Mouse (Mus musculus): ENCODE data around the gene Ntm. TPM values are rescaled to one million over a fixed set of nuclear protein-coding genes. Genes with fewer than 3 reads are reported as not detected.

Ntm gene
- total RNA-seq, 4 experiments from 2014 or later = 239 to 270 (median 257) TPM

DNA sequence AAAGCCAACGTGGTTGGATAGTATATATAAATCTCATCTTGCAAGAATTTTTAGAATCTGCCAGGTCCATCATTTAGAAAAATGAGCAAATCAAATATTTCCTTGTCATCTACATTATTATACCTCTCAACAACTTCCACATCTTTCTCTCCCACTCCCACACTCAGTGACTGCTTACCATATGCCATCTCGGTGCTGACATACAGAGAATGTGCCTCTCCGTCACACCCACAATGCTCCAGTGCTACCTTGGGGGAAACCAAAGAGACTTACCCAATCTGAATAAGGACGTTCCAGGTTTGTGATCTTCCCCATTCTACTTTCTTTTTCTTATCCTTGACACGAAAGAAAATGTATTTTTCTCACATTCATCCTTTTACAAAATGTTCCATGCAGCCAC lies 75.0 kb downstream of the Ntm start:
- DNase-seq (ENCODE audit: low spot score in 2 of 2) = no peak

DNA sequence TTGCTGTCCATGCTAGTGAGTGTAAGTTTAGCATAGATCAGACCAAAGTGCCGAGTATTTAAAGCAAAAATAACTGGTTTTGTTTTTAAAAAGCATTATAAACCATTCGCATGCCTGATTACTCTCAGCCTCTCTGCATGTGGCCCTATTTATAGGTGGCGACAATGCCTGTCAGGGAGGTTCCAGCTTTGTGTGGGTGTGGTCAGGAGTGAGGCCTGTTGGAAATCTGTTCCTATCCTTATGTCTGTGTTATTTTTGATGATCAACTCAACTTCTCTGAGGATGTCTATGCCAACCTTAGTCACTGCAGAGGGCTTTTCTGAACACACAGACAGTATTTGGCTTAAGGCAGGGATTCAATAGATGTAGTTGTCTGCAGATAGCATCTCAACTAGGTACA lies 78.9 kb downstream of the Ntm start:
- DNase-seq (ENCODE audit: low spot score in 2 of 2) = peak in 1 of 2 experiments; percentile 50

DNA sequence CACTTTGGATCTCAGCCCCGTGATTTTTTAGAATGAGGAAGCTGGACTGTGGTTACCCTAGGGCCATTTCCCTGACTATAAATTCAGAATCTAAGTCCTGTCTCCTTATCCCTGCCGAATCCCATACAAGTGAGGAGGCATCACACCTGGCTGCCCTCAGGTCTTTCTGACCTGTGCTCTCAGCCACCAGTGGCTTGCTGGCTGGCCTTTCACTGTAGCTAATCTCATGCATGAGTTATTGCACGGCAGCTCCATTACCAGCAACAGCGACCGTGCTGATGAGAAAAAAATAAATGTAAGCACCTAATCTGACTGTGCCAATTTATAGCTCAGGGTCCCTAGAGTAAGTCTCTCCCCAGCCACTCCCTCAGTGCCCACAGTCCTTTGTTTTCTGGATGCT lies 81.3 kb downstream of the Ntm start:
- DNase-seq (ENCODE audit: low spot score in 2 of 2) = no peak

DNA sequence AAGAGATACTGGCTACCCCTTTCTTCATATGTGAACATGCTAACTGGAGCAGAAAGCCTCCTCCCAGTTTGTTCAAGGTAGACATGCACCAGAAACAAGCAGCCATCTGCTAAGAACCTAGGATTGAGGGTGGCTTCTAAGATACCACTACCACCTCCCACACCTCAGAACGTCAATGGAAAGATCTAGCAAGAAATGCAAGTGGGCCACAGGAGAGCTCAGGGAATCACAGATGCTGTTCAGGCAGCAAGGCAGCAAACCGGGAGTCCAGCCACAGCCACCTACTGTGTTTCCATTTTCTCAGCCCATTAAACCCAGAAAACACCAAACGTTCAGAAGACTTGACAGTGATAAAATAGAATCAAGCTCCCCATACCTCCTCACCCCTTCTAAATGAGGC lies 85.4 kb downstream of the Ntm start:
- DNase-seq (ENCODE audit: low spot score in 2 of 2) = peak in 1 of 2 experiments; percentile 67

DNA sequence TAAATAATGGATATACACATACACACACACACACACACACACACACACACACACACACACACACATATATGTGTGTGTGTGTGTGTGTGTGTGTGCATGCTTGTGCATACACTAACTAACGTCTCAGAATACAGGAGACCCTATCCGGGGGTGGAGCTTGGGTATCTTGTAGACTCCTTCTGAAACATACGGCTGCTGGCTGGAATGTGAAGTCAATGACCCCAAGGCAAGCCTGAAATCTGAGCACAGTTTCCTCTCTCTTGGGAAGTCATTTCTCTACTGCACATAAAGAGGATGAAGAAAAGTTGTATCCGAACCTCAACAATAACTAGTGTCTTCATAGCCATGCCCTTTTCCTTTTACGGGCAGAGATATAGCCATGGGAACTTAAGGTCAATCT lies 95.2 kb downstream of the Ntm start:
- no peak for DNase-seq (ENCODE audit: low spot score in 2 of 2)

DNA sequence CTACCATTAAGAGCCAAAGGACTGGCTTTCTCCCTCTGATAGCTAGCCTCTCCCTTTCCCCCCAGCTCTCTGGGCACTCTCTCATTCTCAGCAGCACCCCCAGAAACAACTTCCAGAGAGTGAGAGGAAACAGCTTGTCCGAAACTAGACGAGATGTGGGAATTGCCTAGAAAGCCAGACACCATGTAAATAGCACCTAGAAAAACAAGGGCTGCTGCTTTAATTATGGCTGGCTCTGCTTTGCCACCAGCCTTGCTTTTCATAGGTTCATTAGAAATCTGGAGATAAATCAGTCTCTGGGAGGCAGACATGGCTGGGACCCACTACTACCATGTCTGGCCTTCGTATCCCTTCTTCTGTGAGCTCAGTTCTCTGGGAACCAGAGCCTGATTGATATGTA lies 96.1 kb downstream of the Ntm start:
- no peak for DNase-seq (ENCODE audit: low spot score in 2 of 2)

DNA sequence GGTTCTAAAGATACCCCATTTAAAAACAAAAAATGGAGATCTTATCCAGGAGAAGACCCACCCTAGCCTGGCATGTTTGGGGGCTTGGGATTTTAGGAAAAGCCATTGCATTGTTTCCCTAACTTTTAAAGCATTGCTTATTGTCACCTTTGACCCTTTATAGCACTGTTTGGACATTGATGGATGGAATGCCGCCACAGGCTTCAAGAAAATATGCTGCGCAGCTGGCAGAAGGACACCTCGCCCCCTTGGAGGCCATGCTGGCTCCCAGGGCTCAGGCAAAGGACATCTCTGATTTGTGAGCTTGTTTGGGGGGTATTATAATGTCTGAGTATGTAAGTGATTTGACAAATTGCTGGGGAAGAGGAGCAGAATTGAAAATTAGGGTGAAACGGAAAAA lies 96.8 kb downstream of the Ntm start:
- no peak for DNase-seq (ENCODE audit: low spot score in 2 of 2)

DNA sequence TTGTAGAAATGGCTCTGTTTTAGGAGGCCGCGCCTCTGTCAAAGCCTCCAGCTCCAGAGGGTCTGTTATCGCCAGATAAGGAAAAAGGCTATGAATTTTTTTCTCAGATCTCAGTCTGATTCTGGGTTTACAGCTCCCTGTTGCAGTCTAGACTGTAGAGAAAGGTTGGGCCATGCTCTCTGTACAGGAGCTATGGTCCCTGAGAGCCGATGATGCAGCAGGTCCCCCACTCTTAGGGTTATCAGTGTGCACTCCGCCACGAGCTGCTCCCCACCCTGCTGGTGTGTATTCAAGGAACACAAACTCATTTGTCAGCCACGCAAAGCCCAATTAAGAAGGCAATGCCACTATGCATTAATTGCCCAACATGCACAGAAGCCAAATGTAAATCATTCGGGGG lies 97.4 kb downstream of the Ntm start:
- DNase-seq (ENCODE audit: low spot score in 2 of 2) = no peak

DNA sequence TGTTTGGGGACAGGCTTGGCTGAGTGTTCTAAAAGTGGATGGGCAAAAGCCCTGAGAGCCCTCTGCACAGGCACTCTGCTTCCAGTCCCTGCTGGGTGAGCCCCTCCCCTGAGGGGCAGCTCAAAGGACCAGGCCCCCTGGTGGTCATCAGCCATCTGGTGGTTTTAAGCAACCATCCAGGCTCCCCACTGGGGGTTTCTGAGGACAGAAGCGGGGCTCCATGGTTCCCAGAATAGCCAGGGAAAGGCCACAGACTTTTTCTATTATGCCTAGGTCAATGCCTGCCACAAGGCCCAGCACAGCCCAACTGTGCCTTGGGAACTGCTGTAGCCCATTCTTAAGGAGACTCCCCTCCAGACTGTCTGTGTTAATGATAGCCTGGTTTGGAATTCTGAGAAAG lies 98.1 kb downstream of the Ntm start:
- DNase-seq (ENCODE audit: low spot score in 2 of 2) = no peak

DNA sequence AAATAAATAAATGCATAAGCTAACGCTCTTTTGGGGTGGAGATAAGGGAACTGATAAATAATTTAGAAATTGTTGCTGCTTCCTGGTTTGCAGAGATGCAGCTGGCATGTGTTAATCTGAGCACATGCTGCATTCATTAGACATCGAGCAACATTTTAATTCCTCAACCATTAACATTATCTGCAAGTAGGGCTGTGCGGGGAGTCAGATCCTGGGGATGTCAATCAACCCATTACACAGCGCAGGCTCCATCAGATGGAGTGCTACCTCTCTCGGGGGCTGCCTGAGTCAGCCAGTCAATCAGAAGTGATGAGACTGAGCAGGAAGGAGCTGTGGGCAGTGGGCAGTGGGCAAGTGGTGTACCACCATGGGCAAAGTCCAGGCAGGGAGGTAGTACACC lies 100.5 kb downstream of the Ntm start:
- DNase-seq (ENCODE audit: low spot score in 2 of 2) = no peak

DNA sequence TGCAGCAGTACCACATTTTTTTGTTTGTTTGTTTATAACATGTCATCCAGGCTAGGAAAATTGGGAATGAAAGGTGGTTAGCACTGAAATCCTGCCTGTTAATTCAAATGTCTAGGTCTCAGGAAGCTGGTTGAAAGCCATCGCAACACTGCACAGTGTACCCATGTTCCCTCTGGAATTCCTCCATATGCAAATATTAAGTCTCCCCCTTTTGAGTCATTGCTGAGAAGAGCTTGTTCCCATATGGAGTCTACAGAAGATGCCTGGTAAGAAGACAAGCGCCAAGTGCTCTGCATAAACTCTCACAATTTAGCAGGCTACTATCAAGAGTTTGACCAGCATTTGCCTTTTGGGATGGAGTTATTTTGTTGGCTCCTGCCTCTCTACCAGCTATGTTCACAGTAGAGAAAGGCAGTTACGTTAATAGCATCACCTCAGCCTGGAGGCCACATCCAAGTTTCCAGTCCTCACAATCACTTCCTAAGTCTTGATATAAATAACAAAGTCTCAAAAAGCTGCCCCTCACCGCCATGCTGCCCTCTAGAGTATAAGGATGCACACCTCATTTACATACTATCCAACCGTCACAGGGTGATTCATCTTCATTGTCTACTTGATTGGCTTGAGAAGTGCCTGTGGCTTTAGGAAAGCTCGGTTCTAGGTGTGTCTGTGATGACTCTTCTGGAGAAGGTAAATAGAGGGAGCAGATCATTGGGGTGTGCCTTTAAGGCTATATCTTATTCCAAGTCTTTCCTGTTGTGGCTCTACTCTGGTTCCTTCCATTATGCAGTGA lies 103.5 kb downstream of the Ntm start:
- DNase-seq (ENCODE audit: low spot score in 2 of 2) = no peak

DNA sequence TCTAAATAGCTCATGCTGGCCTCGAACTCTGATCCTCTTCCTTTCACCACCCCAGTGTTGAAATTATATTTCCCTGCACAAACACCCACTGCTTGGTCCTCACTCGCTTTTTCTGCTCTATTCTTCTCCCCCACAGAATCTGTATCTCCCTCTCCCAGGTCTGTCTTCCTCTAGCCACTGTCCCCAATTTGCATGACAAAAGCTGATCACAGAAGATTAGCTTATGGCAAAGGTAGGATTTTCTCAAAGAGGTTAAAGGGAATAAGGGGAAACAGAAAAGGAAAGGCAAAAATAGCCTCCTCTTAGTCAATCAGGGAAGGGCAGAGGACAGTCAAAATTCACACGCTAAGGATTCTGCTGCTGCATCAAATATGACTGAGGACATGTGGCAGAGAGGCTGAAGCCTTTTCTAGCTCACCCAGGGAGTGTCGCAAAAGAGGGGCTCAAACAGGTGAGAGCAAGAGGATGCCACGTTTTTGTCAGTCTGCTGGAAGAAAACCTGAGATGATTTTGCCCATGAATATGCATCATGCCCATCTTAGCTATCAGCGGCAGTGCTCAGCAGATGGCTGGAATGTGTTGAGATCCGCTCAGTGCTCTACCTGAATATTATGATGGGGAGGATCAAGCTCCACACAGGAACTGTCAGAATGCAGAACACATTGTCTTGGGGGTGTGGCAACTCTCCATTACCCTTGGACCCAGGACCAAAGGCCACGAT lies 114.0 kb downstream of the Ntm start:
- DNase-seq (ENCODE audit: low spot score in 2 of 2) = no peak

DNA sequence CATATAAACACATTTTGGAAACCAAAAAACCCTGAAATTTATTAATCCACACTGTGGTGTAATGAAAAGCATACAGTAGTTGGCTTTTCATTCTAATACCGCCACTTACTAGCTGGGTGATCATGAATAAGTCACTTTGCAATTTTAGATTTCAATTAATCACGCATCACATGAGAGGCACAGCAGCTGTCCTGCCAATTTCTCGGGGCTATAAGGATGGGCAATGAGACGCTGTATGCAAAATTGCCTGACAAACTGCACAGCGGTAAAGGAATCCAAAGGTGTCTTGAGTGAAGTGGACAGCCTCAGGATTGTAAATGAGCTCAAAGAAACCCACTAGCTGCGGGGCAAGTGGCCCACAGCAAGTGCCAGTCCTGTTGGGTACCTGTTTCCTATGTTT lies 125.6 kb downstream of the Ntm start:
- DNase-seq (ENCODE audit: low spot score in 2 of 2) = no peak

DNA sequence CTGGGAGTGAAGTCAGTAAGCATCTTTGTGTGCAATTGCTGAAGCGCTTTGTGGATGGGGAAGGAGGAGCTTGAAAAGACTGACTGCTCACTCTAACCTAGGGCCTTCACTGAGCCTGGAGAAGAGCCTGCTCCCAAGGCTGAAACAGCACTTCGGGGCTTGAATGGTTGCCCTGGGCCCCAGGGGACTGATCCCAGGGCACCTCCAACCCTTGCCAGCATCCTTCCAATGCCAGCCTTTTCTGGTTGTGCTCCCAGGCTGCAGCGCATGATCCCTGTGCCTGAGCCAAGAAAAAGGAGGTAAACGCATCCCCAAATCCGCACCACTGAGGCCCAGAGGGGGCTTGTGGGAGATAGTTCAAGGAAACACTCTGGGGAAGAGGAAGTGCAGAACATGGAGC lies 128.0 kb downstream of the Ntm start:
- DNase-seq (ENCODE audit: low spot score in 2 of 2) = peak in 1 of 2 experiments; percentile 46

DNA sequence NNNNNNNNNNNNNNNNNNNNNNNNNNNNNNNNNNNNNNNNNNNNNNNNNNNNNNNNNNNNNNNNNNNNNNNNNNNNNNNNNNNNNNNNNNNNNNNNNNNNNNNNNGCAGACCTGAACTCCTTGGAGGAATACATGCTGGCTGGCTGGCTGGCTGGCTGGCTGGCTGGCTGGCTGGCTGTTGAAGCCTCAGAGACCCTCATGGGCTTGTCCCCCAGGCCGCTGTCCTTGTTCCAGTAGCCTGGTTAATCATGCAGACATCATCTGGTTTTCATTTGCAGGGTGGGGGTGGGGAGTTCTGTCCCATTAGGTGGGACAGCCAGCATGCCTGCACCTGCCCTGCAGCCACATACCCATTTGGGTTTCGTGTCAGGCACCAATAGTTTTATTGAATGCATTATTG lies 129.2 kb downstream of the Ntm start:
- no peak for DNase-seq (ENCODE audit: low spot score in 2 of 2)

DNA sequence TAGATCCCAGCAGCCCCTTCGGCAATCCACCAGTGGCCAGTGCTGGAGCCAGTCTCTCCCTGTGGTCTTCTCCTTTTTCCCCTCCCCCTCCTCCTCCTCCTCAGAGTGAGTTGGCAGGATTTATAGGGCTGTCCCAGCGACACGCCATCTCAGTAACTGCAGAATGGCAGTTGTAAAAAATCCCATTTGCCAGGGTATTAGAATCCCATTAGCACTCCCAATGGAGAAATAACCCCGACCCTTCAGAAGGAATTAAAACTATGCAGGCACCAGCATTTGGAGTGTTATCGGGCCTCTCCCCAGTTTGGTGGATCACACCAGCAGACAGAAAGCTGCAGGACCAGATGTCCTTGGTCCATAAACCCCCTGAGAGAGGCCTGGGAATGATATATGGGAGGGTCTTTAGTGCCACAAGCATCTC lies 135.7 kb downstream of the Ntm start:
- DNase-seq (ENCODE audit: low spot score in 2 of 2) = no peak

DNA sequence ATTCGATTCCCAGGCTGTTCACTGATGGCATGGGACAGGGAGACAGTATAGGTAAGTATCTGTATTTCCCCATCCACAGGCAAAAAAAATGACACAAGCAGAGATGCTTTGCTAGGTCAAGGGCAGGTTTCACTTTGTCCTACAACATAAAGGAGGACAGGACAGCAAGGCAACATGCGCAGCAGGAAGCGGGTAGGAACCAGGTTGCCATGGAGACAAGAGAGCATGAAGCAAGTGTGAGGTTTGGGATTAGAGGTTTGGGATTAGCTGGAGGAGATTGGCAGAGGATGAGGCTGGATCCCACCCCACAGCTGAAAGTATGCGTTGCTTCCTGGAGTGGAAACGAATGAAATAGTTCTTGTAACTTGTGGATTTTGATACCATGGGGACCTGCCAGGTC lies 137.7 kb downstream of the Ntm start:
- DNase-seq (ENCODE audit: low spot score in 2 of 2) = no peak

DNA sequence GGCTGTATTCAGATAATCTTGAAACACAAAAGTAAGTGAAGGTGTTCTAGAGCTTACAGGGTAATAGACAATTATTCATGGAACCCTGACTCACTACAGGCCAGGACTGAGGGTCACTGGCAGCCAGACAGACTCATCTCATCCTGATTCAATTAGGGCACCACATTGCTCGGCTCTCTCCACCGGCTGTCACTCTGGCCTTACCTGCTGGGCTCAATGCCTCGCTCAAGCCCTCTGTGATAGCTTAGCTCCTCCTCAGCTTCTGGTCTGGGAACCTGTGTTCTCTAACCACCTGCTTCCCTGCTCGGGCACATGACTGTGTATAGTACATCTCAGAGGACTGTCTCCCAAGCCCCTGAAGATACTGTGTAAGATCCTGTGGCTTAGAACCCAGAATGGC lies 139.2 kb downstream of the Ntm start:
- no peak for DNase-seq (ENCODE audit: low spot score in 2 of 2)

DNA sequence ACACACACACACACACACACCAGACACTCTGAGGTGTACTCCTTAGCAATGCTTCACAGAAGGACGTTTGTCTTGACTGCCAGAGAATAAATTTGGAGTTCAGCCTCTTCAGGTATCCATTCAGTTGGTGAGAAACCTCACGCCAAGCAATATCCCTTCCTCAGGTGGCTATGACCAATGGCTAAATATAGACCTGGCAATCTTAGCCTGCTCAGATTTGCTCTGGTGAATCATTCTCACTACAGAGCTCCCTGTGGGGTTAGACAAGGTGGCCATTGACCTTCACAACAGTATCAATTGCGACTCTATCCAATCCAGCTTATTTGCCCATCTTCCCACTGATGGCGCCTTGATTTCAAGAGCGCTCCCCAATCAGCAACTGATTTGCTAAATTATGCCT lies 150.3 kb downstream of the Ntm start:
- no peak for DNase-seq (ENCODE audit: low spot score in 2 of 2)

DNA sequence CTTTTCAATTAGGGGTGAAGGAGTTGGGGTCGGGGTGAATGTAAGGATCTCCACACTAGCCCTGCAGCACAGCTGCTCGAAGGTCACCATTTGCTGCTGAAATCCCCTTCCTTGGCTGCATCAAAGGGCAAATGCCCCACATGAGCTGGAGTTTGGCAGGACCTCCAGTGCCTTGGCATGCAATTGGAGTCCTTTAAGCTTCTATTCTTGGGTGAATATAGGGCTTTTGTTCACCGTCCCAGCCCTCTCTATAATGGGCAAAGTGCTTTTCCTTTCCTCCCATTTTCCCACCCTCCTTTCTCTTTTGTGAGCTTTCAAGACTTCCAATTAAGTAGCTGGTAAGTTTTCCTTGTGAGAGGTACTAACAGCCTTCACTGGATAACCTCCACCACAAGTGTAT lies 156.2 kb downstream of the Ntm start:
- peak in 1 of 2 experiments; percentile 41 for DNase-seq (ENCODE audit: low spot score in 2 of 2)

DNA sequence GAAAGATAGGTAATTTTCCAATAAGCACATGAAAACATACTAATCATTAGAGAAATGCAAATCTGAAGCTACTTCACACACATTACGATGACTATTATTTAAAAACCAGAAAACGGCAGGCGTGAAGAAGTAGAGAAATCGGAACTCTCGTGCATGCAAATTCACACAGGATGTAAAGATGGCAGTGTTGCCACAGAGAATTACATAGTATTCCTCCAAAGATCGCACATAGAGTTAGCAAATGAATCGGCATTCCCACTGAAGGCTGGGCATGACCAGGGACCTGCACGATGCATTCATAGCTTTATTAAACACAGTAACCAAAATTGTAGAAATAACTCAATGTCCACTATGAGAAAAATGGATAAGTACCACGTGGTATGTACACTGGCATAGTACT lies 158.5 kb downstream of the Ntm start:
- no peak for DNase-seq (ENCODE audit: low spot score in 2 of 2)

DNA sequence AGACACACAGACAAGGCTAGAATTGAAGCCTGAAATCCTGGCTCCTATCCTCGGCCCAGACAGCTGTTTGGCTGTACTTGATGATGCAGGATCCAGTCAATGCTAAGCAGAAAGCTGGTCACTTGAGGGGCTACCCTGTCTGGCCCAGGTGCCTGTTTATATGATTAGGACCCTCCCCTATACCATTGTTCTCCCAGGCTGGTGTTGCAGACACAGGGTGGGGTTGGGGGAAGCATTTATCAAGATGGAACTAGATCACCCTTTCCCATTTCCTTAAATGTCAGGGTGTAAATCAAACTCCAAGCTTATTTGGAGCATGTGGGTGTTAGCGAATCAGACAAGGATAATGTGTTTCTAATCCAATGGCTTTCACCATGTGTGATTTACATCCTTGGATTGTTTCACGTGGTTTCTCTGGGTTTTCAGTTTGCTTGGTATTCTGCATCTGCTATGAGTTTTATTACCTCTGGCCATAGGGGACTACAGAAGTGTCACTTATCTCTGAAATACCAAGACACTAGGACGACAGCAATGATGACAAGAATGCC lies 159.1 kb downstream of the Ntm start:
- DNase-seq (ENCODE audit: low spot score in 2 of 2) = no peak

Measured in left cerebral cortex, adult 8-10 months (tissue).